Comparison of ENCODE assay signal across 30 mouse cellular contexts in genomic region chr5:14903539-14903938, GRCm38 (mm10). TPM values are rescaled to one million over a fixed set of nuclear protein-coding genes. Genes with fewer than 3 reads are reported as not detected.
A peak's percentile ranks its signal among the peaks of the same experiment; 100 is the strongest.
DNase-seq lines count a peak whose midpoint lies in the region; ATAC-seq and TF ChIP-seq lines count a peak whose summit lies in the region.
"Not testable (repeated sequence)": the region's sequence is repeated elsewhere in the genome, so short reads cannot be mapped to it uniquely, and the experiment has no call there.
"Had no signal": no experiment of that assay in that cellular context is flagged by ENCODE, and none has a peak within 500 bp of the region (broad histone marks: within the 10 kb centered on the region; RNA-seq: fewer than 3 reads in every experiment).

No protein-coding gene starts in this region.

- H3K27me3 ChIP-seq in MEL (ENCODE audit: control insufficient read depth in 1 of 2, insufficient read depth in 2 of 2, low read length in 2 of 2); heart, adult 2 months (ENCODE audit: control insufficient read depth, insufficient read depth, low read length); midbrain, postnatal 0 days (ENCODE audit: insufficient read depth, low read length): not testable (repeated sequence)

- ATAC-seq in midbrain, postnatal 0 days (ENCODE audit: low FRiP score): not testable (repeated sequence)

- not testable (repeated sequence) for H3K4me1 ChIP-seq in MEL (ENCODE audit: control insufficient read depth in 1 of 2, insufficient read depth in 2 of 2, low read length in 2 of 2); heart, adult 2 months (ENCODE audit: control insufficient read depth, insufficient read depth, low read length); midbrain, postnatal 0 days (ENCODE audit: insufficient read depth, low read length)

- not testable (repeated sequence) for H3K9me3 ChIP-seq in MEL (replicated peaks; ENCODE audit: insufficient read depth, low read length); midbrain, postnatal 0 days (ENCODE audit: low read length)

- TF ChIP-seq RAD21 in MEL (IDR thresholded peaks at IDR 0.05; ENCODE audit: low read depth, low read length): not testable (repeated sequence)

- not testable (repeated sequence) for H3K36me3 ChIP-seq in MEL (ENCODE audit: control insufficient read depth in 1 of 2, insufficient read depth in 2 of 2, low read length in 2 of 2); heart, adult 2 months (ENCODE audit: control insufficient read depth, insufficient read depth, low read length); midbrain, postnatal 0 days (ENCODE audit: insufficient read depth, low read length)

- not testable (repeated sequence) for H3K27ac ChIP-seq in MEL (ENCODE audit: control insufficient read depth, low read depth, low read length); heart, adult 2 months; layer of hippocampus, adult 2 months; midbrain, postnatal 0 days (ENCODE audit: low read depth, low read length)

- TF ChIP-seq CTCF in MEL (IDR thresholded peaks at IDR 0.05 in 2 of 3, conservative IDR thresholded peaks at IDR 0.05 in 1 of 3; ENCODE audit: control insufficient read depth in 1 of 3, insufficient read depth in 1 of 3, low read depth in 2 of 3, low read length in 3 of 3, poor library complexity in 1 of 3, severe bottlenecking in 1 of 3): peak in 1 of 3 experiments; percentile 10; a peak in 1 of 6 replicates
- peak; percentile 40 for TF ChIP-seq CTCF in heart, adult 2 months (IDR thresholded peaks at IDR 0.05)
- TF ChIP-seq CTCF in layer of hippocampus, adult 2 months (conservative IDR thresholded peaks at IDR 0.05): peak; percentile 64
- TF ChIP-seq CTCF in midbrain, postnatal 0 days (IDR thresholded peaks at IDR 0.05): 0 out of 2 replicates have a peak, but pooled peaks have one; percentile 8

- H3K79me2 ChIP-seq in MEL (ENCODE audit: control insufficient read depth, insufficient read depth, low read length, poor library complexity); heart, adult 2 months (replicated peaks; ENCODE audit: control insufficient read depth, insufficient read depth, low read length): not testable (repeated sequence)

- not testable (repeated sequence) for TF ChIP-seq POLR2A in MEL (IDR thresholded peaks at IDR 0.05; ENCODE audit: control insufficient read depth in 1 of 2, insufficient read depth in 1 of 2, low read depth in 1 of 2, low read length in 2 of 2, poor library complexity in 1 of 2); heart, adult 2 months (IDR thresholded peaks at IDR 0.05; ENCODE audit: insufficient read depth, low read depth, low read length)

- not testable (repeated sequence) for H3K9ac ChIP-seq in MEL (ENCODE audit: control insufficient read depth, low read depth, low read length, poor library complexity, severe bottlenecking); heart, adult 2 months (ENCODE audit: low read depth, low read length); midbrain, postnatal 0 days (replicated peaks; ENCODE audit: low read length, poor library complexity, severe bottlenecking)

- 10% methylated on average over 3 of the region's 3 CpGs for WGBS in heart, adult 2 months
- 13% methylated on average over 3 of the region's 3 CpGs for WGBS in midbrain, postnatal 0 days

- peak; percentile 15 for DNase-seq in 416B (ENCODE audit: low read depth)
- DNase-seq in MEL (ENCODE audit: low read depth, low spot score); heart, adult 2 months; layer of hippocampus, adult 2 months (ENCODE audit: low spot score in 2 of 2): not testable (repeated sequence)
- peak; percentile 15 for DNase-seq in embryo, embryonic 10.5 days (ENCODE audit: low spot score)
- peak; percentile 7 for DNase-seq in midbrain, postnatal 0 days (ENCODE audit: low spot score)

- not testable (repeated sequence) for H3K4me3 ChIP-seq in MEL (ENCODE audit: control insufficient read depth in 1 of 2, insufficient read depth in 1 of 2, low read depth in 2 of 2, low read length in 2 of 2); heart, adult 2 months; layer of hippocampus, adult 2 months; midbrain, postnatal 0 days (ENCODE audit: low read depth, low read length)

- not testable (repeated sequence) for TF ChIP-seq EP300 in MEL (IDR thresholded peaks at IDR 0.05; ENCODE audit: low read depth in 1 of 2, low read length in 2 of 2); heart, adult 2 months (IDR thresholded peaks at IDR 0.05; ENCODE audit: insufficient read depth, low read depth, low read length)

- intact Hi-C loops in heart, adult 2 months (cut with DNase I): not testable (repeated sequence)

- not testable (repeated sequence) for H3K4me2 ChIP-seq in midbrain, postnatal 0 days (ENCODE audit: low read depth, low read length, poor library complexity, severe bottlenecking)

TF ChIP-seq in MEL, 35 proteins besides CTCF, POLR2A, EP300 and RAD21:
- TF ChIP-seq ZNF384 (IDR thresholded peaks at IDR 0.05; ENCODE audit: low read depth, low read length): peak; percentile 28; the same call in 1 of the 2 replicates

RNA-seq across cellular contexts. Expression of gene Gm9758, which starts 11.2 kb away (rescaled TPM):
- total RNA-seq in MEL (2012; rRNA removed): not detected in 2 replicates
- not detected for polyA plus RNA-seq in MEL (2012; ENCODE audit: insufficient read depth in 1 of 2, insufficient read length in 2 of 2, low read depth in 1 of 2, low replicate concordance in 2 of 2, missing spikeins in 1 of 2)
- not detected for total RNA-seq in heart, adult 2 months (2021)
- polyA plus RNA-seq in heart, adult 2 months (2012; rRNA removed): not detected in 2 replicates
- not detected for total RNA-seq in layer of hippocampus, adult 2 months (2021)
- total RNA-seq in midbrain, postnatal 0 days (2014; rRNA removed): not detected in 2 replicates
- not detected in 2 replicates for polyA plus RNA-seq in midbrain, postnatal 0 days (2015; fragmentation: Nextera tagmentation; extraction: Ambion mirVana)
- total RNA-seq: adrenal gland, adult 2 months; adrenal gland, postnatal 14 days; adrenal gland, postnatal 4 days; common myeloid progenitor, adult 5-6 weeks; gastrocnemius, adult 18-20 months; gastrocnemius, postnatal 14 days; gastrocnemius, postnatal 4 days; heart, postnatal 10 days; heart, postnatal 36 days had no signal
- polyA plus RNA-seq: adrenal gland, adult 2 months; CD4-positive, CD25-positive, alpha-beta regulatory T cell, adult 4 months; cerebellum, adult 2 months; embryonic facial prominence, embryonic 11.5 days; embryonic facial prominence, embryonic 14.5 days; forebrain, embryonic 10.5 days; forebrain, embryonic 13.5 days; forebrain, embryonic 16.5 days; heart, embryonic 12.5 days; heart, embryonic 15.5 days; hindbrain, embryonic 10.5 days; hindbrain, embryonic 13.5 days; hindbrain, embryonic 16.5 days; inflammation-experienced regulatory T-cells, adult 6 months; intestine, embryonic 16.5 days; Patski had no signal

RNA-seq across cellular contexts. Expression of gene Speer4e, which starts 34.7 kb away (rescaled TPM):
- not detected in 2 replicates for total RNA-seq in MEL (2012; rRNA removed)
- polyA plus RNA-seq in MEL (2012; ENCODE audit: insufficient read depth in 1 of 2, insufficient read length in 2 of 2, low read depth in 1 of 2, low replicate concordance in 2 of 2, missing spikeins in 1 of 2): not detected
- not detected for total RNA-seq in heart, adult 2 months (2021)
- polyA plus RNA-seq in heart, adult 2 months (2012; rRNA removed): not detected in 2 replicates
- not detected for total RNA-seq in layer of hippocampus, adult 2 months (2021)
- not detected in 2 replicates for total RNA-seq in midbrain, postnatal 0 days (2014; rRNA removed)
- not detected in 2 replicates for polyA plus RNA-seq in midbrain, postnatal 0 days (2015; fragmentation: Nextera tagmentation; extraction: Ambion mirVana)
- total RNA-seq: adrenal gland, adult 2 months; adrenal gland, postnatal 14 days; adrenal gland, postnatal 4 days; common myeloid progenitor, adult 5-6 weeks; gastrocnemius, adult 18-20 months; gastrocnemius, postnatal 14 days; gastrocnemius, postnatal 4 days; heart, postnatal 10 days; heart, postnatal 36 days had no signal
- polyA plus RNA-seq: adrenal gland, adult 2 months; CD4-positive, CD25-positive, alpha-beta regulatory T cell, adult 4 months; cerebellum, adult 2 months; embryonic facial prominence, embryonic 11.5 days; embryonic facial prominence, embryonic 14.5 days; forebrain, embryonic 10.5 days; forebrain, embryonic 13.5 days; forebrain, embryonic 16.5 days; heart, embryonic 15.5 days; hindbrain, embryonic 10.5 days; hindbrain, embryonic 13.5 days; hindbrain, embryonic 16.5 days; inflammation-experienced regulatory T-cells, adult 6 months; intestine, embryonic 16.5 days; Patski had no signal
